9 mouse cellular contexts compared by ENCODE assay signal in the genomic region with DNA sequence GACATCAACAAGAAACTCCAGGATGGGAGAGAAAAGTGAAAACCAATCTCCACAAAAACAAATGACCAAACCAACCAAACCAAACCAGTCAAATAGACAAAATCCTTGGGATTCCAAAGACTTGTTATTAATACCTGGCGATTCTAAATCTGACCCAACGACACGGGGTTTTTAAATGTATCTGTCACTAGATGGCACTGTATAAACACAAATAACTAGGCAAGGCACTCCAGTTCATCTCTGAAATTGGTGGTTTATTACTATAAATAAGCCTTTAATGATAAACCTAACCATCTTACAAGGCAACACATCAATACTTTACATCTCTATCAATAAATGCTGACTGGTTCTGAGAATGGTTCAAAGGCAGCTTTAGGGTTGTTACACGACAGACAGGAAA. TPM values are rescaled to one million over a fixed set of nuclear protein-coding genes. Genes with fewer than 3 reads are reported as not detected.
A peak's percentile ranks its signal among the peaks of the same experiment; 100 is the strongest.
DNase-seq lines count a peak whose midpoint lies in the region; ATAC-seq and TF ChIP-seq lines count a peak whose summit lies in the region.
"Had no signal": no experiment of that assay in that cellular context is flagged by ENCODE, and none has a peak within 500 bp of the region (broad histone marks: within the 10 kb centered on the region; RNA-seq: fewer than 3 reads in every experiment).

No protein-coding gene starts in this region.

- H3K27me3 ChIP-seq in embryonic facial prominence, embryonic 11.5 days (ENCODE audit: control insufficient read depth, insufficient read depth, low read length): peaks cover 2% of the 10 kb centered on the region; the same call in 1 of the 2 replicates
- H3K27me3 ChIP-seq in embryonic facial prominence, embryonic 10.5 days (replicated peaks; ENCODE audit: low read depth, poor library complexity, severe bottlenecking): peaks cover 11% of the 10 kb centered on the region
- no peaks in the 10 kb centered on the region for H3K27me3 ChIP-seq in liver, adult 2 months (ENCODE audit: control insufficient read depth, insufficient read depth, low read length)
- H3K27me3 ChIP-seq in liver, embryonic 12.5 days (replicated peaks): no peaks in the 10 kb centered on the region; the same call in 1 of the 2 replicates

- no peak overlapping the region for H3K9ac ChIP-seq in embryonic facial prominence, embryonic 11.5 days (replicated peaks; ENCODE audit: low read length)
- no peak overlapping the region for H3K9ac ChIP-seq in liver, adult 2 months (ENCODE audit: low read depth, low read length)
- H3K9ac ChIP-seq in liver, embryonic 12.5 days: no peak overlapping the region

- peak; percentile 24; the same call in 1 of the 2 replicates for TF ChIP-seq CTCF in liver, adult 2 months (IDR thresholded peaks at IDR 0.05; ENCODE audit: low read depth, low read length)

- H3K4me3 ChIP-seq in embryonic facial prominence, embryonic 11.5 days (ENCODE audit: low read depth, low read length): no peak overlapping the region
- no peak overlapping the region for H3K4me3 ChIP-seq in embryonic facial prominence, embryonic 10.5 days
- H3K4me3 ChIP-seq in liver, adult 2 months (ENCODE audit: insufficient read depth, low read depth, low read length): no peak overlapping the region
- no peak overlapping the region for H3K4me3 ChIP-seq in liver, embryonic 12.5 days

- no peak overlapping the region for H3K4me2 ChIP-seq in embryonic facial prominence, embryonic 11.5 days (ENCODE audit: low read depth, low read length)
- no peak overlapping the region for H3K4me2 ChIP-seq in liver, embryonic 12.5 days

- no peaks in the 10 kb centered on the region for H3K36me3 ChIP-seq in embryonic facial prominence, embryonic 11.5 days (replicated peaks; ENCODE audit: control insufficient read depth, insufficient read depth, low read depth, low read length)
- H3K36me3 ChIP-seq in embryonic facial prominence, embryonic 10.5 days (replicated peaks): no peaks in the 10 kb centered on the region
- no peaks in the 10 kb centered on the region for H3K36me3 ChIP-seq in liver, adult 2 months (ENCODE audit: control insufficient read depth, insufficient read depth, low read length)
- no peaks in the 10 kb centered on the region for H3K36me3 ChIP-seq in liver, embryonic 12.5 days

- no peaks in the 10 kb centered on the region for H3K4me1 ChIP-seq in embryonic facial prominence, embryonic 11.5 days (ENCODE audit: control insufficient read depth, insufficient read depth, low read length)
- peaks cover 3% of the 10 kb centered on the region; the same call in 1 of the 2 replicates for H3K4me1 ChIP-seq in embryonic facial prominence, embryonic 10.5 days
- H3K4me1 ChIP-seq in liver, adult 2 months (ENCODE audit: control insufficient read depth, insufficient read depth, low read length): no peaks in the 10 kb centered on the region
- no peaks in the 10 kb centered on the region for H3K4me1 ChIP-seq in liver, embryonic 12.5 days

- DNase-seq in embryonic facial prominence, embryonic 11.5 days (ENCODE audit: low spot score): peak; percentile 60
- DNase-seq in embryonic facial prominence, embryonic 10.5 days (ENCODE audit: low spot score): no peak
- DNase-seq in liver, adult 2 months (ENCODE audit: extremely low read depth, low read depth, low spot score): peak; percentile 51
- peak; percentile 64 for DNase-seq in embryo, embryonic 10.5 days (ENCODE audit: low spot score)
- peak; percentile 46 for DNase-seq in retina, adult 2 months (ENCODE audit: low read depth, low spot score)
- no peak for DNase-seq in adrenal gland, postnatal 4 days (ENCODE audit: low spot score in 2 of 2)
- DNase-seq: thymus, adult 2 months had no signal

- no peaks in the 10 kb centered on the region for H3K9me3 ChIP-seq in embryonic facial prominence, embryonic 11.5 days (replicated peaks; ENCODE audit: control insufficient read depth, low read length)
- no peaks in the 10 kb centered on the region for H3K9me3 ChIP-seq in embryonic facial prominence, embryonic 10.5 days
- H3K9me3 ChIP-seq in liver, embryonic 12.5 days (replicated peaks): no peaks in the 10 kb centered on the region

- no peak overlapping the region for H3K27ac ChIP-seq in embryonic facial prominence, embryonic 11.5 days (replicated peaks; ENCODE audit: low read depth, low read length)
- H3K27ac ChIP-seq in embryonic facial prominence, embryonic 10.5 days (replicated peaks): no peak overlapping the region
- H3K27ac ChIP-seq in liver, adult 2 months (replicated peaks; ENCODE audit: insufficient read depth, low read depth, low read length): no peak overlapping the region
- no peak overlapping the region for H3K27ac ChIP-seq in liver, embryonic 12.5 days

- no peaks in the 10 kb centered on the region for H3K79me2 ChIP-seq in liver, adult 2 months (ENCODE audit: control insufficient read depth, insufficient read depth, low read length)

- 28% methylated on average over 4 of the region's 4 CpGs for whole genome bisulfite sequencing in embryonic facial prominence, embryonic 11.5 days
- WGBS in embryonic facial prominence, embryonic 10.5 days: 35% methylated on average over 4 of the region's 4 CpGs
- 21% methylated on average over 4 of the region's 4 CpGs for WGBS in liver, adult 2 months
- WGBS in liver, embryonic 12.5 days (ENCODE audit: insufficient replicate concordance): 23% methylated on average over 4 of the region's 4 CpGs

- no peak for TF ChIP-seq POLR2A in liver, adult 2 months (IDR thresholded peaks at IDR 0.05; ENCODE audit: extremely low read depth, insufficient read depth, low read length)

- ATAC-seq in embryonic facial prominence, embryonic 11.5 days (replicated peaks; ENCODE audit: insufficient number of reproducible peaks, low FRiP score, low TSS enrichment, low read depth): no peak
- ATAC-seq in liver, embryonic 12.5 days: no peak
- ATAC-seq in erythroid progenitor cell, adult 5-6 weeks (replicated peaks; ENCODE audit: low FRiP score, poor library complexity, severe bottlenecking): no peak

RNA-seq across cellular contexts. Expression of gene Ibtk, which starts 30.3 kb away (rescaled TPM):
- 42.4 and 43.3 TPM in 2 replicates for polyA plus RNA-seq in embryonic facial prominence, embryonic 11.5 days (2014; fragmentation: Nextera tagmentation; extraction: Ambion mirVana)
- 35.9 and 36.1 TPM in 2 replicates for polyA plus RNA-seq in embryonic facial prominence, embryonic 10.5 days (2016; fragmentation: Nextera tagmentation; extraction: Ambion mirVana)
- total RNA-seq in liver, adult 2 months (2014; rRNA removed): 27.2 and 32.5 TPM in 2 replicates
- 5.1 and 5.2 TPM in 2 replicates for polyA plus RNA-seq in liver, adult 2 months (2012; rRNA removed)
- 27.3 and 28.8 TPM in 2 replicates for polyA plus RNA-seq in liver, embryonic 12.5 days (2016; fragmentation: Nextera tagmentation; extraction: Ambion mirVana)
- total RNA-seq in erythroid progenitor cell, adult 5-6 weeks (2015; ENCODE audit: low replicate concordance): 60.9 and 66.7 TPM in 2 replicates
- 132 and 138 TPM in 2 replicates for total RNA-seq in erythroid progenitor cell, adult 5-6 weeks (2017; ENCODE audit: low replicate concordance)
- 10 to 100 TPM; 47.5 to 50.4 TPM for total RNA-seq in adrenal gland, postnatal 4 days (2021)

Comparison
In these comparisons a context has a peak if more than half of its experiments do, and no peak if none do; other contexts are left out.
1. DNase-seq: peak in embryonic facial prominence, embryonic 11.5 days (single experiment), liver, adult 2 months (single experiment), embryo, embryonic 10.5 days (single experiment) and retina, adult 2 months (single experiment); none in embryonic facial prominence, embryonic 10.5 days (single experiment) and adrenal gland, postnatal 4 days (0 of 2).